Mouse (Mus musculus) heart, adult 2 months (tissue): ENCODE measurements around the gene Mtrex.

Source experiments
- CTCF ChIP-seq: fragments of 200-600 bp; IDR thresholded peaks from 2 replicates; pipeline ENCODE4 v1.8.1; 2022; ENCODE audit warnings: antibody characterized with exemption, mild to moderate bottlenecking, moderate library complexity
- POLR2A ChIP-seq: fragments of 200-500 bp; IDR thresholded peaks from 2 replicates; pipeline ENCODE4 v1.6.1; 2011; ENCODE audit warnings: mild to moderate bottlenecking, low read depth, low read length, control low read depth; ENCODE audit not compliant: insufficient read depth

DNA sequence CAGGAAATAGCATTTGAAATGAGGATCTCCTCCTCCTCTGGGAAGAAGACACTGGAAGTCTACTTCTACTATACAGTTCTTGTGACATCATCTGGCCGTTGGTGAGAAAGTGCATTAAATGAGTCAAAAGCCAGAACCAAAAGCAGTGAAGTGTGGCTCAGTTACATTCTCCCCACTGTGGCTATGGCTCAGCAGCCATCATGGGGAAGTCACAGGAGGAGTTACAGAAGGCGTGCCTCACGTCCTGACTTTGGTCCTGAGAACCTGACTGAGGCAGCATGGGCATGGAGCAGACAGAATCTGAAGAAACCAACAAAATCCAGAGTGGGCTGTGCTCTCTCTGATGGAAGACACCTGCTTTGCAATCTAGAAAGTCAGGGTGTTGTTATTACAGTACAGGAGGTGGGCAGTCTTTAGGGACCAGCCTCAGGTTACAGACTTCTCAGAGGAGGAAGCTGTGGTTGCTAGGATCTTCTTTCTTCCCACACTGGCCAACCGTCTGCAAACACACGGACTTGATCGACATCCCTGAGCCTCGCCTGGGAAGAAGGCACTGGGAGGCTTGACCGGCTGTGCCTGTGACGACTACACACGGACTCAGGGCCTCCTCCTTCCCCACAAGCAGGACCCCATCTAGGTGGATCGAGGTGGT is 57.0 kb downstream of the Mtrex start:
- TF ChIP-seq POLR2A (no peak), CTCF (no peak)
